Mouse (Mus musculus) CH12.LX (cell line): ENCODE results near the gene Adh6b. TPM values are rescaled to one million over a fixed set of nuclear protein-coding genes. Genes with fewer than 3 reads are reported as not detected.

Source experiments
- DNase-seq: peaks from one replicate; pipeline ENCODE4 v3.0.0-alpha.2; 2013; ENCODE audit errors: extremely low read depth
- H3K27ac ChIP-seq: 2 replicates; pipeline ENCODE4 v1.5.1; 2012; ENCODE audit warnings: low read depth, mild to moderate bottlenecking, control low read depth, moderate library complexity; ENCODE audit not compliant: insufficient read depth
- H3K27me3 ChIP-seq: replicated peaks from 2 replicates; pipeline ENCODE3; 2012; ENCODE audit warnings: inconsistent platforms
- H3K36me3 ChIP-seq, 2 experiments: replicated peaks in 1 of 2; 2 replicates each; pipeline versions ENCODE3 to v1.6.1; 2012; ENCODE audit warnings: inconsistent platforms in 1 of 2, low read length in 1 of 2, mild to moderate bottlenecking in 1 of 2, mixed read lengths in 1 of 2, moderate library complexity in 1 of 2; ENCODE audit not compliant: control insufficient read depth in 1 of 2, insufficient read depth in 1 of 2
- H3K4me1 ChIP-seq, 2 experiments: 2 replicates each; pipeline ENCODE4 v1.6.1; 2012; ENCODE audit warnings: inconsistent platforms in 1 of 2, moderate library complexity in 1 of 2; ENCODE audit not compliant: insufficient read depth in 2 of 2, control insufficient read depth in 1 of 2
- H3K4me2 ChIP-seq: 2 replicates; pipeline ENCODE4 v1.6.1; 2012; ENCODE audit warnings: low read depth, mild to moderate bottlenecking, control low read depth; ENCODE audit not compliant: poor library complexity, insufficient read depth, severe bottlenecking
- H3K4me3 ChIP-seq, 3 experiments: fragments of 150-350 bp in 1 of 3; sonication (generic) in 1 of 3; replicated peaks in 1 of 3; 2 replicates each; pipeline versions ENCODE3 to v1.5.1; 2011 to 2012; ENCODE audit warnings: low read depth in 2 of 3, low read length in 2 of 3, mild to moderate bottlenecking in 2 of 3, moderate library complexity in 2 of 3, control low read depth in 1 of 3, improper control_type of control experiment in 1 of 3, inconsistent platforms in 1 of 3, mixed read lengths in 1 of 3; ENCODE audit not compliant: poor library complexity in 1 of 3
- H3K79me2 ChIP-seq: replicated peaks from 2 replicates; pipeline ENCODE4 v1.6.1; 2012; ENCODE audit warnings: mild to moderate bottlenecking, moderate library complexity; ENCODE audit not compliant: control insufficient read depth, poor library complexity, insufficient read depth, severe bottlenecking; ENCODE audit errors: extremely low read depth
- H3K9ac ChIP-seq: 2 replicates; pipeline ENCODE4 v1.6.1; 2012; ENCODE audit warnings: low read depth, mild to moderate bottlenecking, control low read depth, moderate library complexity; ENCODE audit not compliant: insufficient read depth
- H3K9me3 ChIP-seq: replicated peaks from 2 replicates; pipeline ENCODE3; 2012; ENCODE audit warnings: low read length, inconsistent platforms, mixed read lengths
- CHD1 ChIP-seq: IDR thresholded peaks from 2 replicates; pipeline ENCODE4 v1.6.1; 2012; ENCODE audit warnings: low read depth, low read length, improper control_type of control experiment, inconsistent platforms
- CTCF ChIP-seq, 2 experiments: IDR thresholded peaks in 1 of 2; conservative IDR thresholded peaks in 1 of 2; 2 replicates each; pipeline ENCODE4 v1.5.1; 2011 to 2012; ENCODE audit warnings: low read depth in 2 of 2, low read length in 2 of 2, improper control_type of control experiment in 1 of 2, inconsistent platforms in 1 of 2, mild to moderate bottlenecking in 1 of 2, moderate library complexity in 1 of 2
- E2F4 ChIP-seq: IDR thresholded peaks from 2 replicates; pipeline ENCODE4 v1.6.1; 2011; ENCODE audit warnings: low read depth, low read length, improper control_type of control experiment; ENCODE audit not compliant: insufficient replicate concordance
- GABPA ChIP-seq: IDR thresholded peaks from 2 replicates; pipeline ENCODE4 v1.6.1; 2012; ENCODE audit warnings: low read depth, low read length, improper control_type of control experiment, inconsistent platforms; ENCODE audit not compliant: insufficient replicate concordance
- JUND ChIP-seq: conservative IDR thresholded peaks from 2 replicates; pipeline ENCODE4 v1.6.1; 2011; ENCODE audit warnings: low read depth, low read length, improper control_type of control experiment
- KAT2A ChIP-seq: IDR thresholded peaks from 2 replicates; pipeline ENCODE4 v1.6.1; 2012; ENCODE audit warnings: low read length, improper control_type of control experiment, inconsistent platforms; ENCODE audit not compliant: insufficient replicate concordance
- MAZ ChIP-seq: IDR thresholded peaks from 2 replicates; pipeline ENCODE4 v1.6.1; 2012; ENCODE audit warnings: low read depth, mild to moderate bottlenecking, inconsistent platforms, low read length, improper control_type of control experiment, moderate library complexity
- MEF2A ChIP-seq: IDR thresholded peaks from 2 replicates; pipeline ENCODE4 v1.6.1; 2014; ENCODE audit warnings: low read depth, mild to moderate bottlenecking, inconsistent platforms, low read length, improper control_type of control experiment, borderline replicate concordance
- MXI1 ChIP-seq: IDR thresholded peaks from 2 replicates; pipeline ENCODE4 v1.6.1; 2011; ENCODE audit warnings: mild to moderate bottlenecking, low read depth, low read length, improper control_type of control experiment
- NRF1 ChIP-seq: IDR thresholded peaks from 2 replicates; pipeline ENCODE4 v1.6.1; 2014; ENCODE audit warnings: low read depth, mild to moderate bottlenecking, inconsistent platforms, low read length, improper control_type of control experiment, moderate library complexity
- POLR2AphosphoS2 ChIP-seq: IDR thresholded peaks from 2 replicates; pipeline ENCODE4 v1.6.1; 2011; ENCODE audit warnings: low read depth, low read length, improper control_type of control experiment
- SIN3A ChIP-seq: IDR thresholded peaks from 2 replicates; pipeline ENCODE4 v1.6.1; 2012; ENCODE audit warnings: low read length, improper control_type of control experiment, inconsistent platforms
- SMC3 ChIP-seq: IDR thresholded peaks from 2 replicates; pipeline ENCODE4 v1.6.1; 2011; ENCODE audit warnings: low read depth, low read length, improper control_type of control experiment
- TCF12 ChIP-seq: IDR thresholded peaks from 2 replicates; pipeline ENCODE4 v1.6.1; 2014; ENCODE audit warnings: low read depth, mild to moderate bottlenecking, inconsistent platforms, low read length, improper control_type of control experiment
- UBTF ChIP-seq: IDR thresholded peaks from 2 replicates; pipeline ENCODE4 v1.6.1; 2012; ENCODE audit warnings: low read depth, mild to moderate bottlenecking, inconsistent platforms, low read length, improper control_type of control experiment, moderate library complexity
- USF1 ChIP-seq: IDR thresholded peaks from 2 replicates; pipeline ENCODE4 v1.6.1; 2014; ENCODE audit warnings: low read depth, mild to moderate bottlenecking, inconsistent platforms, low read length, improper control_type of control experiment
- dilution Hi-C: fragments of 300-500 bp; cut with MboI; formaldehyde crosslinking; loops from 2 replicates; pipeline ENCODE4 v1.14.3; 2020; ENCODE audit warnings: low sequenced_read_pairs; ENCODE audit not compliant: extremely low pct_unique_long_range_greater_than_20kb, extremely low pct_ligation_motif_present
- in situ Hi-C: fragments of 300-500 bp; cut with MboI; formaldehyde crosslinking; loops from 3 replicates; pipeline ENCODE4 v1.14.3; 2019; ENCODE audit warnings: low sequenced_read_pairs, low pct_ligation_motif_present, low pct_unique_long_range_greater_than_20kb, mixed read lengths
- polyA plus RNA-seq: library from polyadenylated mRNA; unstranded; fragments of >175 nt; gene quantifications from 2 replicates; pipeline ENCODE4 v1.2.1, GENCODE M21; 2012; ENCODE audit warnings: low read depth; ENCODE audit not compliant: insufficient read length
- total RNA-seq, 2 experiments: library from RNA; depleted of rRNA; stranded (reverse); fragments of 300-350 nt in 1 of 2; fragments of >200 nt in 1 of 2; gene quantifications; 2 replicates each; pipeline ENCODE4 v1.2.3; 2012 to 2014

The Adh6b gene
- total RNA-seq (2012; rRNA removed) (not detected in 2 replicates), total RNA-seq (2014; rRNA removed) (not detected in 2 replicates), polyA plus RNA-seq (not detected in 2 replicates)

- Histone ChIP-seq H3K27me3 (no peaks in the 10 kb centered on the region), H3K27ac (no peak within 1 kb of the TSS), H3K4me1 (no peaks in the 10 kb centered on the region), H3K36me3 (no peaks in the 10 kb centered on the region), H3K9ac (no peak within 1 kb of the TSS), H3K9me3 (no peaks in the 10 kb centered on the region), H3K4me2 (no peak within 1 kb of the TSS), H3K4me3 (no peak within 1 kb of the TSS), H3K79me2 (no peaks in the 10 kb centered on the region)
- in situ Hi-C loops (no loop called here), dilution Hi-C loops (no loop called here)
- TF ChIP-seq CTCF (conservative IDR thresholded peaks at IDR 0.05 in 1 of 2, IDR thresholded peaks at IDR 0.05 in 1 of 2; ENCODE audit: low read depth in 2 of 2, low read length in 2 of 2) (no peak), MXI1 (no peak), KAT2A (no peak)
- DNase-seq: no peak
These were observed at the start of gene Adh6b for GRCm38 (mm10) chr3:138341471-138341870. Gene Adh6b, plus strand, starts transcription at chr3:138341775.

GRCm38 (mm10) chr3:138293298-138293895 is 48.2 kb upstream of the Adh6b start:
- no peaks in the 10 kb centered on the region for H3K36me3 ChIP-seq
- TF ChIP-seq MEF2A: no peak
- TF ChIP-seq TCF12: no peak
- no peak for TF ChIP-seq GABPA
- TF ChIP-seq NRF1: no peak
- TF ChIP-seq KAT2A: no peak
- TF ChIP-seq JUND: no peak
- no peak for TF ChIP-seq POLR2AphosphoS2
- TF ChIP-seq SIN3A: no peak
- TF ChIP-seq E2F4: no peak
- no peak for TF ChIP-seq CHD1
- TF ChIP-seq UBTF: no peak
- no peak for TF ChIP-seq SMC3
- TF ChIP-seq MAZ: no peak
- no peak for TF ChIP-seq USF1
- no peak overlapping the region for H3K4me2 ChIP-seq
- no peaks in the 10 kb centered on the region for H3K4me1 ChIP-seq
- dilution Hi-C loops (no loop called here), in situ Hi-C loops (no loop called here)
- H3K9me3 ChIP-seq: peaks cover 13% of the 10 kb centered on the region
- H3K79me2 ChIP-seq: no peaks in the 10 kb centered on the region
- no peak overlapping the region for H3K4me3 ChIP-seq
- no peak overlapping the region for H3K27ac ChIP-seq
- H3K9ac ChIP-seq: no peak overlapping the region
- no peaks in the 10 kb centered on the region for H3K27me3 ChIP-seq
- no peak for DNase-seq
